Comparison of ENCODE assay signal across 12 mouse cellular contexts in the genomic region with DNA sequence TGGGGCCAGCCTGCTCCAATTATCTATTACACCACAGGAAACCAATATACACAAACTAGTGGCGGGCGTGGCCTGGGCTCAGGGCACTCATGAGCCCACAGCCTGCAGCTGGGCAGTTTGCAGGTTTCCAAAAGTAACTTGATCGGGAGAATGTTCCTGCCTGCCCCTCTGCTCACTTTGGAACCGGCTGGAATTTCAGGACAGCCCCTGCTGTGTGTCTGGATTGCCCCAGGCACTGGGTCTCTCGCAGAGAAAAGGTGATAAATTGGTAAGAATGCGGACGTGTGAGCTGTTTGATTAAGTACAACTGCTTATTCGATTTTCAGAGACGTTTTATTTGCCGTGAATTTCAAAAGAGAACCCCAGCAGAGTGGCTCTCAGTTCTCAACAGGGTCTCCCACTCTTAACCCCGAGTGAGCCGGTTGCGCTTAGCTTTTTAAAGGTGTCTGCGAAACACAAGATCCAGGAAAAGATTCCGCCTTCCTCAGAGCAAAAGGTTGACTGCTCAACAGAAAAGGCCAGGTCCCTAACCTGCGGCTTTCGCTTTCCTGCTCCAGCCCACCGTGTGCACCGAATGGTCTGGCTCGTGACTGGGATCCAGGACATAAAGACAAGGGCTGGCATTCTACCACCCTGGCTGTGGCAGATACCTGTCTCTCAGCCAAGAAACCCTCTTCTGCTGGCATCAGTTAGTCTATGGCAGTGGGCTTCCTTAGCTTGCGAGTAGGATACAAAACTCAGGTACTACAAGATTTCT. TPM values are rescaled to one million over a fixed set of nuclear protein-coding genes. Genes with fewer than 3 reads are reported as not detected.
DNase-seq lines count a peak whose midpoint lies in the region; ATAC-seq lines count a peak whose summit lies in the region.
"Had no signal": no experiment of that assay in that cellular context is flagged by ENCODE, and none has a peak within 500 bp of the region (broad histone marks: within the 10 kb centered on the region; RNA-seq: fewer than 3 reads in every experiment).

No protein-coding gene starts in this region.

- 28% methylated on average over 21 of the region's 21 CpGs for WGBS in heart, embryonic 16.5 days
- WGBS in midbrain, embryonic 14.5 days = 27% methylated on average over 21 of the region's 21 CpGs
- WGBS in midbrain, embryonic 16.5 days = 25% methylated on average over 21 of the region's 21 CpGs

- H3K4me2 ChIP-seq in heart, embryonic 16.5 days (ENCODE audit: low read depth, low read length) = peak overlapping the region; percentile 28; the same call in 1 of the 2 replicates
- no peak overlapping the region for H3K4me2 ChIP-seq in midbrain, embryonic 14.5 days (ENCODE audit: low read length)
- H3K4me2 ChIP-seq in midbrain, embryonic 16.5 days (ENCODE audit: low read length) = no peak overlapping the region

- H3K4me1 ChIP-seq in heart, embryonic 16.5 days (ENCODE audit: control insufficient read depth, insufficient read depth, low read length) = peaks cover 14% of the 10 kb centered on the region
- 0 out of 2 replicates have a peak, but pooled peaks cover 2% of the 10 kb centered on the region for H3K4me1 ChIP-seq in midbrain, embryonic 14.5 days (ENCODE audit: control insufficient read depth, insufficient read depth, low read length)
- peaks cover 10% of the 10 kb centered on the region; the same call in 1 of the 2 replicates for H3K4me1 ChIP-seq in midbrain, embryonic 16.5 days (ENCODE audit: control insufficient read depth, insufficient read depth, low read length)

- H3K36me3 ChIP-seq in heart, embryonic 16.5 days (ENCODE audit: control insufficient read depth, insufficient read depth) = no peaks in the 10 kb centered on the region
- H3K36me3 ChIP-seq in midbrain, embryonic 14.5 days (ENCODE audit: control insufficient read depth, insufficient read depth, low read length) = no peaks in the 10 kb centered on the region
- H3K36me3 ChIP-seq in midbrain, embryonic 16.5 days (ENCODE audit: control insufficient read depth, insufficient read depth, low read length) = no peaks in the 10 kb centered on the region

- no peak for ATAC-seq in heart, embryonic 16.5 days (replicated peaks; ENCODE audit: extremely low read depth, insufficient read depth, low FRiP score)
- ATAC-seq in midbrain, embryonic 14.5 days (ENCODE audit: low FRiP score, low TSS enrichment) = no peak
- no peak for ATAC-seq in midbrain, embryonic 16.5 days
- ATAC-seq: intestine, embryonic 16.5 days had no signal

- peaks cover 24% of the 10 kb centered on the region for H3K27me3 ChIP-seq in heart, embryonic 16.5 days (ENCODE audit: control insufficient read depth, insufficient read depth, low read length)
- H3K27me3 ChIP-seq in midbrain, embryonic 14.5 days (ENCODE audit: control insufficient read depth, insufficient read depth, low read length) = peaks cover 18% of the 10 kb centered on the region
- peaks cover 12% of the 10 kb centered on the region for H3K27me3 ChIP-seq in midbrain, embryonic 16.5 days (ENCODE audit: control insufficient read depth, insufficient read depth, low read depth, low read length)

- intact Hi-C loops in heart, postnatal 14 days (cut with DNase I) = no loop called here

- no peak overlapping the region for H3K4me3 ChIP-seq in heart, embryonic 16.5 days (ENCODE audit: low read length)
- no peak overlapping the region for H3K4me3 ChIP-seq in midbrain, embryonic 14.5 days (replicated peaks; ENCODE audit: low read depth, low read length)
- H3K4me3 ChIP-seq in midbrain, embryonic 16.5 days (ENCODE audit: low read depth, low read length) = no peak overlapping the region

- DNase-seq in heart, postnatal 14 days = no peak
- peak; percentile 5 for DNase-seq in midbrain, embryonic 14.5 days
- DNase-seq in forelimb bud, embryonic 11.5 days (ENCODE audit: low read depth, low spot score) = peak; percentile 86
- no peak for DNase-seq in left cerebral cortex, adult 9 months (ENCODE audit: low spot score in 2 of 2)
- no peak for DNase-seq in adrenal gland, adult 18-20 months (ENCODE audit: low spot score in 2 of 2)
- DNase-seq: adrenal gland, postnatal 14 days; cerebellum, adult 9-10 months had no signal

- H3K9ac ChIP-seq in heart, embryonic 16.5 days (ENCODE audit: low read length) = no peak overlapping the region
- no peak overlapping the region for H3K9ac ChIP-seq in midbrain, embryonic 14.5 days (replicated peaks; ENCODE audit: low read length)
- no peak overlapping the region for H3K9ac ChIP-seq in midbrain, embryonic 16.5 days (ENCODE audit: low read depth, low read length)

- no peak overlapping the region for H3K27ac ChIP-seq in heart, embryonic 16.5 days (ENCODE audit: low read length)
- H3K27ac ChIP-seq in midbrain, embryonic 14.5 days (replicated peaks; ENCODE audit: low read depth, low read length) = no peak overlapping the region
- H3K27ac ChIP-seq in midbrain, embryonic 16.5 days (ENCODE audit: low read length) = no peak overlapping the region

- no peaks in the 10 kb centered on the region for H3K9me3 ChIP-seq in heart, embryonic 16.5 days (replicated peaks; ENCODE audit: control insufficient read depth, low read length)
- no peaks in the 10 kb centered on the region for H3K9me3 ChIP-seq in midbrain, embryonic 14.5 days (ENCODE audit: control insufficient read depth, low read length)
- no peaks in the 10 kb centered on the region for H3K9me3 ChIP-seq in midbrain, embryonic 16.5 days (replicated peaks; ENCODE audit: control insufficient read depth, low read length, poor library complexity, severe bottlenecking)

RNA-seq across cellular contexts. Expression of a gene that starts 2.7 kb away (rescaled TPM):
- 0.24 TPM in 1 of 2 replicates, not detected in the other for polyA plus RNA-seq in heart, embryonic 16.5 days (2015; fragmentation: Nextera tagmentation; extraction: Ambion mirVana)
- not detected for total RNA-seq in heart, postnatal 14 days (2021)
- polyA plus RNA-seq in midbrain, embryonic 14.5 days (2014; fragmentation: Nextera tagmentation; extraction: Ambion mirVana) = not detected in 2 replicates
- not detected in 2 replicates for polyA plus RNA-seq in midbrain, embryonic 16.5 days (2015; fragmentation: Nextera tagmentation; extraction: Ambion mirVana)
- not detected for total RNA-seq in adrenal gland, adult 18-20 months (2021)
- total RNA-seq: adrenal gland, postnatal 14 days; left cerebral cortex, adult 18-20 months; MEL had no signal
- polyA plus RNA-seq: intestine, embryonic 16.5 days had no signal

RNA-seq across cellular contexts. Expression of a gene that starts 18.8 kb away (rescaled TPM):
- polyA plus RNA-seq in heart, embryonic 16.5 days (2015; fragmentation: Nextera tagmentation; extraction: Ambion mirVana) = 0.51 and 1.1 TPM in 2 replicates
- total RNA-seq in heart, postnatal 14 days (2021) = not detected
- polyA plus RNA-seq in midbrain, embryonic 14.5 days (2014; fragmentation: Nextera tagmentation; extraction: Ambion mirVana) = 8.8 and 10.9 TPM in 2 replicates
- 5.2 and 5.5 TPM in 2 replicates for polyA plus RNA-seq in midbrain, embryonic 16.5 days (2015; fragmentation: Nextera tagmentation; extraction: Ambion mirVana)
- not detected for total RNA-seq in adrenal gland, adult 18-20 months (2021)
- total RNA-seq: adrenal gland, postnatal 14 days; left cerebral cortex, adult 18-20 months had no signal

Comparison
In these comparisons a context has a peak if more than half of its experiments do, and no peak if none do; other contexts are left out.
1. DNase-seq: peak in midbrain, embryonic 14.5 days (single experiment) and forelimb bud, embryonic 11.5 days (single experiment); none in heart, postnatal 14 days (0 of 2), left cerebral cortex, adult 9 months (0 of 2) and adrenal gland, adult 18-20 months (0 of 2).